Mouse (Mus musculus): ENCODE measurements around the gene AC141477.1. TPM values are rescaled to one million over a fixed set of nuclear protein-coding genes. Genes with fewer than 3 reads are reported as not detected.

The AC141477.1 gene
- polyA plus RNA-seq, 1 experiment from 2014 or later = not detected

Other genes starting within 250 kb of the AC141477.1 start
- 58.1 and 61.4 TPM in 2 replicates for gene Prmt2, start 202.6 kb downstream of the AC141477.1 start, polyA plus RNA-seq (2014; fragmentation: Nextera tagmentation; extraction: Ambion mirVana)
- 1.6 and 2.1 TPM in 2 replicates for gene S100b, start 186.6 kb downstream of the AC141477.1 start, polyA plus RNA-seq (2014; fragmentation: Nextera tagmentation; extraction: Ambion mirVana)
- 7.8 TPM in 2 replicates for gene Dip2a, start 95.2 kb downstream of the AC141477.1 start, polyA plus RNA-seq (2014; fragmentation: Nextera tagmentation; extraction: Ambion mirVana)
- 18.9 and 20.1 TPM in 2 replicates for gene Pcnt, start 2.3 kb upstream of the AC141477.1 start, polyA plus RNA-seq (2014; fragmentation: Nextera tagmentation; extraction: Ambion mirVana)
- not detected in 2 replicates for gene 2610028H24Rik, start 8.6 kb upstream of the AC141477.1 start, polyA plus RNA-seq (2014; fragmentation: Nextera tagmentation; extraction: Ambion mirVana)
- gene Mcm3ap, start 28.5 kb upstream of the AC141477.1 start, polyA plus RNA-seq (2014; fragmentation: Nextera tagmentation; extraction: Ambion mirVana) = 64.6 and 68.5 TPM in 2 replicates
- 5.6 and 5.8 TPM in 2 replicates for gene Ybey, start 28.7 kb upstream of the AC141477.1 start, polyA plus RNA-seq (2014; fragmentation: Nextera tagmentation; extraction: Ambion mirVana)
- gene Lss, start 91.1 kb upstream of the AC141477.1 start, polyA plus RNA-seq (2014; fragmentation: Nextera tagmentation; extraction: Ambion mirVana) = 35.0 and 41.4 TPM in 2 replicates
- 0.23 TPM in 1 of 2 replicates, not detected in the other for gene Spatc1l, start 121.8 kb upstream of the AC141477.1 start, polyA plus RNA-seq (2014; fragmentation: Nextera tagmentation; extraction: Ambion mirVana)
- gene Ftcd, start 135.2 kb upstream of the AC141477.1 start, polyA plus RNA-seq (2014; fragmentation: Nextera tagmentation; extraction: Ambion mirVana) = not detected in 2 replicates
- gene Col6a2, start 183.2 kb upstream of the AC141477.1 start, polyA plus RNA-seq (2014; fragmentation: Nextera tagmentation; extraction: Ambion mirVana) = 148 and 176 TPM in 2 replicates